Mouse (Mus musculus) forebrain, embryonic 16.5 days (tissue): ENCODE results near the gene Necap2. TPM values are rescaled to one million over a fixed set of nuclear protein-coding genes. Genes with fewer than 3 reads are reported as not detected.

Source experiments
- ATAC-seq: fragments of 200-750 bp; cut with Nextera tagmentation; 2 replicates; pipeline ENCODE4 v1.8.0; 2017; ENCODE audit warnings: mild to moderate bottlenecking, moderate library complexity
- H3K27ac ChIP-seq: fragments of 300-500 bp; sonication (generic); 2 replicates; pipeline ENCODE4 v1.5.1; 2014; ENCODE audit warnings: low read length, control low read depth
- H3K27me3 ChIP-seq: fragments of 300-500 bp; sonication (generic); replicated peaks from 2 replicates; pipeline ENCODE4 v1.6.1; 2014; ENCODE audit warnings: low read length; ENCODE audit not compliant: control insufficient read depth, insufficient read depth
- H3K36me3 ChIP-seq: fragments of 300-500 bp; sonication (generic); 2 replicates; pipeline ENCODE4 v1.6.1; 2014; ENCODE audit not compliant: control insufficient read depth, insufficient read depth
- H3K4me1 ChIP-seq: fragments of 300-500 bp; sonication (generic); replicated peaks from 2 replicates; pipeline ENCODE4 v1.6.1; 2014; ENCODE audit warnings: low read length; ENCODE audit not compliant: control insufficient read depth, insufficient read depth
- H3K4me2 ChIP-seq: fragments of 300-500 bp; sonication (generic); 2 replicates; pipeline ENCODE4 v1.6.1; 2014; ENCODE audit warnings: mild to moderate bottlenecking, low read length, control low read depth
- H3K4me3 ChIP-seq: fragments of 300-500 bp; sonication (generic); replicated peaks from 2 replicates; pipeline ENCODE4 v1.5.1; 2014; ENCODE audit warnings: mild to moderate bottlenecking, low read length, control low read depth
- H3K9ac ChIP-seq: fragments of 300-500 bp; sonication (generic); replicated peaks from 2 replicates; pipeline ENCODE4 v1.6.1; 2014; ENCODE audit warnings: low read depth, low read length, control low read depth
- H3K9me3 ChIP-seq: fragments of 300-500 bp; sonication (generic); 2 replicates; pipeline ENCODE4 v1.6.1; 2016; ENCODE audit warnings: low read length; ENCODE audit not compliant: control insufficient read depth
- WGBS: fragments of 180-500 bp; shearing (Covaris S2); extraction: QIAGEN DNeasy Blood & Tissue Kit; methylation state at CpG from one replicate; pipeline ENCODE4 v1.1.7; 2014; 5-methylcytosine and 5-hydroxymethylcytosine counted together
- polyA plus RNA-seq: library from polyadenylated mRNA; unstranded; fragments of >200 nt; fragmentation: Nextera tagmentation; extraction: Ambion mirVana; gene quantifications from 2 replicates; pipeline ENCODE4 v1.2.1, GENCODE M21; 2015

Necap2 gene
- polyA plus RNA-seq, 1 experiment from 2014 or later: 56.6 TPM

DNA sequence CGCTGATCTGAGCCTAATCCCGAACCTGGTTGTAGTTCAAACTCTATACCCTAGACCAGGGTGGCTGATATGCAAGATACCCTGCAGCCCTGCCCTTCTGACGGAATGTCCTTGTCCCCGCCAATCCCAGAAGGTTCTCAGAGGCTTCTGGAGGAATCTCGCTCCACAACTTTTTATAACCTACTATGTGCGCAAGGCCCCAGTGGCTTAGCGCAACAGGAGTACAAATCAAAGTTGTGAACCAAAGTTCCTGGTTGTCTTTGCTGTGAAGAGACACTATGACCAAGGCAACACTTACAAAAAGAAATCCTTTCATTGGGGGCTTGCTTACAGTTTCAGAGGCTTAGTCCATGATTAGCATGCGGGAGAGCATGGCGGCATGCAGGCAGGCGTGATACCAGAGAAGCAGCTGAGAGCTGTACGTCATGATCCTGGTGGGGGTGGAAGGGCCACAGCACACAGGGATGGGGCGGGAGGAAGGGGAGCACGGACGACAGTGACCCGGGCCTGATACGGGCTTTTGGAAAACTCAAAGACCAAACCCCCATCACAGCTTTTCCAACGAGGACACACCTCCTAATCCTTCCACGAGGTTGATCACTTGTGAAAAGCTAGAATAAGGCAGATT, 467 bp upstream of the Necap2 start:
- no peak; the same call in 1 of the 2 replicates for ATAC-seq
- Histone ChIP-seq H3K4me1 (peaks cover 15% of the 10 kb centered on the region), H3K27me3 (no peaks in the 10 kb centered on the region), H3K27ac (no peak overlapping the region), H3K4me3 (no peak overlapping the region), H3K36me3 (no peaks in the 10 kb centered on the region; the same call in 1 of the 2 replicates), H3K9ac (no peak overlapping the region), H3K4me2 (no peak overlapping the region), H3K9me3 (no peaks in the 10 kb centered on the region)
- 72% methylated on average over 18 of the region's 18 CpGs for WGBS

DNA sequence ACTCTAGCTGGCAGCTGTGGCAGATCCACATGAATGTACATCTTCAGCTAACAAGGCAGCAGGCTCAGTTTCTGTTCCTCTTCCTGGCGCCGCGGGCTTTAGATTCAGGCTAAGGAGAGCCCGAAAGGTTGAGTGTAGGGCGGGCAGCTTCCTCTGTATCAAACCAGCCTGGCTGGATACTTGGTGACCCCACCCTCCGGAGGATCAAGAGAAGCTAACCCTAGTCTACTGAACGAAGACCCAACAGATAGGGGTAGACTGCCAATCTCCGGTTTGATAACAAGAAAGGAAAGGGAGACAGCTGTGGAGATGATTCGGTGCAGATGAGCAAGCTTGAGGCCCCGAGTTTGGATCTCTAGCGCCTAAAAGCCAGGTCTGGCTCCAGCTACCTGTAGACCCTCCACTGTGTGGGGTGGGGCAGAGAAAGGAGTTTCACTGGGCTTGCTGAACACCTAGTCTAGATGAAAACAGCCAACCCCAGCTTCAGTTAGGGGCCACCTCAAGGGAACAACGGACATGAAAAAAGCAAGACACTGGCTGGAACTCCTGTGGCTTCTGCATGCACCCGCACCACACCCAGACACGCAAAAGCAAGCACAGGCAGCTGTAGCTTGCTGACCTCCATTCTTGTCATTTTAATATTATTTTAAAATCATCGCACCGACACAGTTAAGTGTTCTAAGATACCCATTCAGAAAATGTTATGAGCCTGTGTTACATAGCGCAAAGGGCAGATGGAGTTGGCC, 1.2 kb downstream of the Necap2 start:
- peak overlapping the region; percentile 91 for H3K4me2 ChIP-seq
- H3K4me1 ChIP-seq: peaks cover 15% of the 10 kb centered on the region
- peaks cover 7% of the 10 kb centered on the region; the same call in 1 of the 2 replicates for H3K36me3 ChIP-seq
- no peak overlapping the region for H3K9ac ChIP-seq
- no peaks in the 10 kb centered on the region for H3K9me3 ChIP-seq
- ATAC-seq: no peak
- H3K27me3 ChIP-seq: no peaks in the 10 kb centered on the region
- no peak overlapping the region for H3K27ac ChIP-seq
- H3K4me3 ChIP-seq: peak overlapping the region; percentile 92
- 82% methylated on average over 17 of the region's 17 CpGs for WGBS

DNA sequence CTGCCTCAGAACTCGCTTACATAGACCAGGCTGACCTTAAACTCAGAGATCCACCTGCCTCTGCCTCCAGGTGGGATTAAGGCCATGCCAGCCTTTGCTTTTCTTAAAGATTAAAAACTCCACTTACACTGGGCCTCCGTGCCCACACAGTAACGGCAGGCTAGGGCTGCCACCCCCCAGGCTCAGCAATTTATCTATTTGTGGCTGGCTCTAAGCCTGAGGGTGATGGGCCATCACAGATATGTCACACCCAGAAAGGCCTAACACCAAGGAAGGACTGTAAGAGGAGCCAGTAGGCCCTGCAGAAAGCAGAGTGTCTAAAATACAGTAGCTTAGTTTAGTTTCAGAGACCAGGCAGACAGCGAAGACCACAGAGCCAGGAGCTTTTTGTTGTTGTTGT, 4.0 kb downstream of the Necap2 start:
- no peak for ATAC-seq
- 88% methylated on average over 4 of the region's 4 CpGs for WGBS
- no peak overlapping the region for H3K4me2 ChIP-seq

DNA sequence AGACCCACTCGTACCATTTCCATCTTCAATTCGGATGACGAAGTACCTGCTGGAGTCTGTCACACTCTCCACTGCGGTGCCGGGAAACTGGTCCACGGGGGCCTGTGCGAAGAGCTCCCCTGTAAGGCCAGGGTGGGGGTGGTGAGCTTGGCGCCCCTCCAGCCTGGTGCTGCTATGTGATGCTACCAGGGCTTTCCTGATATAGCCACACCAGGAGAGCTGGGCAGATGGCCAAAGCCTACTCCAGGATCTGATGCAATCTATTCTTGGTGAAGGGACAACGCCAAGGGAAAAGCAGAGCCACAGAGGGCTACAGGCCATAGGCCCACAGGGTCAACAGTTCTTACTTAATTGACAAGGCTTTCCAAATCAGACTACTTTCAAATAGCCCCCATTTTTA, 4.5 kb downstream of the Necap2 start:
- Histone ChIP-seq H3K9ac (no peak overlapping the region), H3K4me1 (peaks cover 15% of the 10 kb centered on the region), H3K4me3 (no peak overlapping the region), H3K9me3 (no peaks in the 10 kb centered on the region), H3K27ac (no peak overlapping the region), H3K4me2 (no peak overlapping the region), H3K36me3 (peaks cover 17% of the 10 kb centered on the region), H3K27me3 (no peaks in the 10 kb centered on the region)
- ATAC-seq: no peak
- 81% methylated on average over 9 of the region's 9 CpGs for whole genome bisulfite sequencing

More for the DNA sequence above, 4.0 kb downstream of the Necap2 start:
- Histone ChIP-seq H3K9ac (no peak overlapping the region), H3K4me1 (peaks cover 15% of the 10 kb centered on the region), H3K4me3 (no peak overlapping the region), H3K9me3 (no peaks in the 10 kb centered on the region), H3K27ac (no peak overlapping the region), H3K36me3 (peaks cover 17% of the 10 kb centered on the region), H3K27me3 (no peaks in the 10 kb centered on the region)

DNA sequence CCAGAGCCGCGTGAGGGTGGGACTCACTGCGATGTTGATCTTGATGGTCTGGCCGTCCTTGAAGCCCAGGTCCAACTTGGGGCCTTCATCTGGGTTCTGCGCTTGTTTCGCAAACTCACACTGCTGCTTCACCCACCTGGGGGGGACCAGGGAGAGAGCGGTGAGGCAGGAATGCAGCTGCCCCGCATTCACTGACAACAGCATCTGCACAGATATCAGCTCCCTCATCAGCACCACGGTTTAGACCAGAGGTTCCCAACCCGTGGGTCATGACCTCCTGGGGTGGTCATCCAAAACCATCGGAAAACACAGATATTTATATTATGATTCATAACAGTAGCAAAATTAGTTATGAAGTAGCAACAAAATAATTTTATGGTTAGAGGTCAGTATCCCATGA, 5.7 kb downstream of the Necap2 start:
- Histone ChIP-seq H3K27ac (no peak overlapping the region), H3K27me3 (no peaks in the 10 kb centered on the region), H3K4me3 (no peak overlapping the region), H3K4me1 (peaks cover 14% of the 10 kb centered on the region), H3K36me3 (peaks cover 27% of the 10 kb centered on the region), H3K9ac (no peak overlapping the region), H3K4me2 (no peak overlapping the region), H3K9me3 (no peaks in the 10 kb centered on the region)
- ATAC-seq: no peak
- 93% methylated on average over 11 of the region's 11 CpGs for WGBS

DNA sequence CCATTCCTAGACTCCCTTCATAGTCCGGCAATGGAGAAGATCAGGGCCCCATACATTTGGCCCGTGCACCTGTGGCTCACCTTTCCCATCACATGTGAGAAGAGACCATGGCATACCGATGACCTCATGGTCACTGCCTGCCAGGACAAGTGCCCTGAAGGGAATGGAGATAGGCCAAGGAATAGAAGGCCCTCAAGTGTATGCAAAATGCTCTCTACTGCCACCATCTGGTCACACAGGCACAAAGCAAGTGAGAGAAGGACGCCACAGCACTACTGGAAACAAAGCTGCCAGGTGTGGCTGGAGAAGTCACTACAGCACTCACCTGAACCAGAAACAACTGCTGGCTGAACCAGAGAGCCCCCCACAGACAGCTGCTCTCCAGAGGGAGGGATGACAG, 8.4 kb downstream of the Necap2 start:
- Histone ChIP-seq H3K9ac (no peak overlapping the region), H3K36me3 (peaks cover 39% of the 10 kb centered on the region), H3K27ac (no peak overlapping the region), H3K4me1 (peaks cover 5% of the 10 kb centered on the region), H3K4me3 (no peak overlapping the region), H3K9me3 (no peaks in the 10 kb centered on the region), H3K4me2 (no peak overlapping the region), H3K27me3 (no peaks in the 10 kb centered on the region)
- 59% methylated on average over 4 of the region's 4 CpGs for WGBS
- ATAC-seq: no peak

DNA sequence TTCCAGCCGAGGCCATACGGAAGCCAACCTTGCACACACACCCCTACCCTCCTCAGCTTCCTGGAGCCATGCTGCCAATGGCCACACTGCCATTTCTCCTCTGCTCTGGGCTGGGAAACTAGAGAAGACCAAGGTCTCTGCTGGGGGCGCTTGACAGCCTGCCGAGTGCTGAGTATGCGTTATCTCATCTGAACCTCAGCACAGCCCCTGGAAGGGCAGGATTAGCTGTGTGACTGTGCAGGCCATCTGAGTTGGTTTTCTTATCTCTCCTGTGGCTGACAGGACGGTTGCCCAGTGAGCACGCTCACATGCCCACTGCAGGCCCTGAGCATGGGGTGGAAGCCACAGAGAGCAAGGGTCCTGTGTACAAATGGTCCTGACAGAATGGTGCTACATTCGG, 9.5 kb downstream of the Necap2 start:
- Histone ChIP-seq H3K27ac (no peak overlapping the region), H3K9ac (no peak overlapping the region), H3K36me3 (peaks cover 39% of the 10 kb centered on the region), H3K9me3 (no peaks in the 10 kb centered on the region), H3K4me2 (no peak overlapping the region), H3K4me3 (no peak overlapping the region), H3K4me1 (peaks cover 5% of the 10 kb centered on the region), H3K27me3 (no peaks in the 10 kb centered on the region)
- 94% methylated on average over 8 of the region's 8 CpGs for WGBS
- no peak for ATAC-seq

GRCm38 (mm10) chr4:141067516-141068046, 10.6 kb downstream of the Necap2 start:
- H3K27ac ChIP-seq: no peak overlapping the region
- H3K4me3 ChIP-seq: no peak overlapping the region
- peaks cover 35% of the 10 kb centered on the region for H3K36me3 ChIP-seq
- WGBS: 84% methylated on average over 9 of the region's 9 CpGs
- peaks cover 5% of the 10 kb centered on the region for H3K4me1 ChIP-seq
- no peak overlapping the region for H3K9ac ChIP-seq
- no peaks in the 10 kb centered on the region for H3K9me3 ChIP-seq
- no peaks in the 10 kb centered on the region for H3K27me3 ChIP-seq
- no peak for ATAC-seq
- H3K4me2 ChIP-seq: no peak overlapping the region

GRCm38 (mm10) chr4:141066709-141067515, 11.2 kb downstream of the Necap2 start:
- no peak overlapping the region for H3K9ac ChIP-seq
- peaks cover 5% of the 10 kb centered on the region for H3K4me1 ChIP-seq
- no peak overlapping the region for H3K27ac ChIP-seq
- H3K27me3 ChIP-seq: no peaks in the 10 kb centered on the region
- no peak for ATAC-seq
- H3K9me3 ChIP-seq: no peaks in the 10 kb centered on the region
- H3K4me2 ChIP-seq: no peak overlapping the region
- H3K36me3 ChIP-seq: peaks cover 32% of the 10 kb centered on the region
- WGBS: 60% methylated on average over 12 of the region's 12 CpGs
- H3K4me3 ChIP-seq: no peak overlapping the region
